Mouse (Mus musculus): ENCODE results near the gene Nup88. TPM values are rescaled to one million over a fixed set of nuclear protein-coding genes. Genes with fewer than 3 reads are reported as not detected.

Gene Nup88
- total and polyA plus RNA-seq, 2 experiments from 2014 or later, result 63.9 to 99.8 TPM

DNA sequence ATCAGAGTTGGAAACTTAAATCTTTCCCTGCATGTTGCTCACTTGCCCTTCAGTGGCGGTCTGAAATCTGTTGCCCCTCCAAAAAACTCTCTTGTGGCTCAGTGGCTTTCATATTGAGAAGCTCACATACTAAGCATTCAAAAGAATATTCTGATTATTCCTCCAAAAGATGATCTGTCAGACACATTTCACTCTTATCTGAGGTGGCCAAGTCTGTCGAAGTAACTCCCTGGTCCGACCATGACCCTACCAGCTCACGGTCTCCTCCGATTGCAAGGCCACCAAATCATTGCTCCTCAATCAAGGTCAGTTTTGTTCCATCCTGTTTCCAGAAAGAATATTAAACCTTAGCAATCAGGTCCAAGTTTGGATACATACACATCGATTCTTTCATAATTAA is 37.3 kb upstream of the Nup88 start:
- Histone ChIP-seq H3K4me2 (ENCODE audit: low read depth, low read length) (no peak overlapping the region), H3K27me3 (ENCODE audit: insufficient read depth, low read length) (no peaks in the 10 kb centered on the region), H3K27ac (no peak overlapping the region), H3K4me1 (ENCODE audit: insufficient read depth, low read length) (no peaks in the 10 kb centered on the region), H3K9me3 (ENCODE audit: low read length) (no peaks in the 10 kb centered on the region), H3K4me3 (ENCODE audit: low read length) (no peak overlapping the region), H3K36me3 (ENCODE audit: insufficient read depth, low read length) (peaks cover 36% of the 10 kb centered on the region), H3K9ac (replicated peaks; ENCODE audit: low read length) (no peak overlapping the region)
- DNase-seq (ENCODE audit: low spot score) (no peak), ATAC-seq (no peak)
- no peak for TF ChIP-seq CTCF (IDR thresholded peaks at IDR 0.05; ENCODE audit: low read depth)
- 95% methylated on average over 6 of the region's 6 CpGs for WGBS

DNA sequence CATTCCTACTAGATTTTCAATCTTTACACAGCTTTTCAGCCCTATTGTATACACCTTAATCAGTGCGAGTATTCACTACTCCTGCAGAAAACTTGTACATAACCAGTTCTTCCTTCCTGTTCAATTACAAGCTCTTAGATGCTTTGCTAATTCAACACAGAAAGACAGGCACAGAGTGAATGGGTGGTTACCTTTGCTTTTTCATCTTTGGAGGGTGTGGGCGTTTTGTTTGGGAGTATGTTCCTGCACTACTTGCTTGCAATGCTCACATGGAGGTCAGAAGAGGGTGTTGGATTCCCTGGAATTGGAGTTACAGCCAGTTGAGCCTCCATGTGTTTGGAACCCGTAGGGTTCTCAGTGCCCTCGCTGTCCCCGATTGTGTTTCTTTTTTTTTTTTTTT is 35.3 kb upstream of the Nup88 start:
- TF ChIP-seq CTCF (IDR thresholded peaks at IDR 0.05; ENCODE audit: low read depth), result no peak
- ATAC-seq (no peak), DNase-seq (ENCODE audit: low spot score) (no peak)
- no peak overlapping the region for H3K27ac ChIP-seq
- H3K9me3 ChIP-seq (ENCODE audit: low read length), result no peaks in the 10 kb centered on the region
- H3K9ac ChIP-seq (replicated peaks; ENCODE audit: low read length), result 0 out of 2 replicates have a peak overlapping the region, but pooled peaks have one; percentile 21
- H3K36me3 ChIP-seq (ENCODE audit: insufficient read depth, low read length), result peaks cover 18% of the 10 kb centered on the region
- H3K4me3 ChIP-seq (ENCODE audit: low read length), result peak overlapping the region; percentile 98
- H3K4me2 ChIP-seq (ENCODE audit: low read depth, low read length), result peak overlapping the region; percentile 95
- no peaks in the 10 kb centered on the region for H3K4me1 ChIP-seq (ENCODE audit: insufficient read depth, low read length)
- 63% methylated on average over 5 of the region's 5 CpGs for WGBS
- no peaks in the 10 kb centered on the region for H3K27me3 ChIP-seq (ENCODE audit: insufficient read depth, low read length)

DNA sequence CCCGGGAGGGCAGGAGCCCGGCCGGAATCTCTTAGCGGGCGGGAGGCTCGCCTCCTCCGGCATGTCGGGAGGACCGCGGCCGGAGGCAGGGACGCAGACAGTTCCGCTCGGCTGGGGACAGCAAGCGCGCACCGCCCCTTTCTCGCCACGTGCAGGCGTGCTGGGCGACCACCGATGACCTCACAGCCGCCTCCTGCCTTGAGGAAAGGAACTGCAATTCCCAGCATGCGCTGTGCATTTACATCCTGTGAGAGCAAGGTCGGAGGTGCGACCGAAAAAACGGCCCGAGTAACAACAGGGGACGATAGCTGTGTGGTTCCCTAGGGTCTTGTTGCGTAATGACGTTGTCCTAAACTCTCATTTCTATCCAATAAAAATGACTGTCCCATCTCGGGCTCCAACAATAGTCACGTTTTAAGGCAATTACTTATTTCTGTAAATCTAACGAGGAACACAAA is 34.6 kb upstream of the Nup88 start, which contains the start of gene Dhx33:
Gene Dhx33, minus strand, starts transcription at position 122 of the 458 bp plus-strand sequence.
- ATAC-seq, result peak; percentile 99
- TF ChIP-seq CTCF (IDR thresholded peaks at IDR 0.05; ENCODE audit: low read depth), result peak; percentile 65
- peaks cover 16% of the 10 kb centered on the region; the same call in 1 of the 2 replicates for H3K36me3 ChIP-seq (ENCODE audit: insufficient read depth, low read length)
- peak within 1 kb of the TSS; percentile 95 for H3K4me2 ChIP-seq (ENCODE audit: low read depth, low read length)
- WGBS, result under 1% methylated on average over 32 of the region's 35 CpGs
- H3K4me1 ChIP-seq (ENCODE audit: insufficient read depth, low read length), result no peaks in the 10 kb centered on the region
- no peaks in the 10 kb centered on the region for H3K27me3 ChIP-seq (ENCODE audit: insufficient read depth, low read length)
- H3K4me3 ChIP-seq (ENCODE audit: low read length), result peak within 1 kb of the TSS; percentile 98
- peak; percentile 99 for DNase-seq (ENCODE audit: low spot score)
- peak within 1 kb of the TSS; percentile 81 for H3K27ac ChIP-seq
- H3K9me3 ChIP-seq (ENCODE audit: low read length), result no peaks in the 10 kb centered on the region
- H3K9ac ChIP-seq (replicated peaks; ENCODE audit: low read length), result peak within 1 kb of the TSS; percentile 76

DNA sequence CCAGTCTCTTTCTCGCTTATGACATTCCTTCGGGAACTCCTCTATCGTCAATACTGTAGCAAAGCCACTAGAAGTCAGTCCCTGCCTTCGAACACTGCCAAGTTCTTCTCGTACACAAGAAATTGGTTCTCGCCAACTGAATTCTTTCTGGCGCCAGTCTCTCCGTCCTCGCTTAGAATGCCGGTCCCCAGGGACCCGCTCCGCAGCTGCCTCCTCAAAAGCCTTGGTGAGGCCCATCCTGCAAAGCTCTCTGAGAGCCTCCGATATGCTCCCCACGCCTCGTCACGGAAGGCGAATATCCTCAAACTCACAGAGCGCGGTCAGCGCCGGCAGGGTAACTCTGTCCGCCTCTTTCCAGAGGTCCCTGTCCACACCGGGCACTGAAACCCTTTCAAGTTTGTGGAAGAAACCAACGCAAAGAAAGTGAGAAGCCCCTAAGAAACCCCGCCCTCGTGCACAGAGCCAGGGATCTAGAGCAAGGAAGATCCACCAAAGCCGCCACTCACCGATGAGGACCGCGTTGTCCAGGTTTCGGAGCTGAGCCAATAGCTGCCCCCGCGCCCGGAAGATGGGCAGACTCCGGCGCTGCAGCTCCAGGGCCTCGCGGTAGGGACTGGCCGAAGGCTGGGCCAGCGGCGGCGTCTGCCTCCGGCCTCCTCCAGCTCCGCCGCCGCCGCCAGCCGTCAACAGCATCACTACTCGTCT is 34.0 kb upstream of the Nup88 start:
- Histone ChIP-seq H3K27me3 (ENCODE audit: insufficient read depth, low read length) (no peaks in the 10 kb centered on the region), H3K4me3 (ENCODE audit: low read length) (peak overlapping the region; percentile 98), H3K9me3 (ENCODE audit: low read length) (no peaks in the 10 kb centered on the region), H3K27ac (peak overlapping the region; percentile 81), H3K4me1 (ENCODE audit: insufficient read depth, low read length) (no peaks in the 10 kb centered on the region), H3K9ac (replicated peaks; ENCODE audit: low read length) (peak overlapping the region; percentile 76), H3K4me2 (ENCODE audit: low read depth, low read length) (peak overlapping the region; percentile 95), H3K36me3 (ENCODE audit: insufficient read depth, low read length) (peaks cover 20% of the 10 kb centered on the region; the same call in 1 of the 2 replicates)
- ATAC-seq (peak; percentile 84), DNase-seq (ENCODE audit: low spot score) (peak; percentile 60)
- under 1% methylated on average over 49 of the region's 49 CpGs for WGBS
- TF ChIP-seq CTCF (IDR thresholded peaks at IDR 0.05; ENCODE audit: low read depth), result no peak

DNA sequence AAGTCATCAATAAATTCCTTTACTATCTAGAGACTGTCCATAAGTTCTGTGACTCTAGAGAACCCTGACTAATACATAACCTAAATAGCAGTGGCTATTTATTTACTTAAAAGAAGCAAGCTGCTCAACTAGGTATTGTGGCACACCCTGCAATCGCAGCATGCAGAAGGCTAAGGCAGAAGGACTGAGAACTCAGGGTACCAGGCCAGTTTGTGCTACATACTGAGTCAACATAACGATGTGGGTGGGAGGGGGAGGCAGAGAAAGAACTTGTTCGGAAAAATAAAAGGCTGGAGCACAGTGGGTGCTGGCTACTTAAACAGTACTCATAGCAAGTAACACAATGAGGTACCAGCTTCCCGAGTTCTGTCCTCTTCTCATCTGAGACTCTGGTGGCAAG is 31.4 kb upstream of the Nup88 start:
- Histone ChIP-seq H3K27ac (no peak overlapping the region), H3K4me2 (ENCODE audit: low read depth, low read length) (no peak overlapping the region), H3K27me3 (ENCODE audit: insufficient read depth, low read length) (no peaks in the 10 kb centered on the region), H3K4me1 (ENCODE audit: insufficient read depth, low read length) (no peaks in the 10 kb centered on the region), H3K36me3 (ENCODE audit: insufficient read depth, low read length) (peaks cover 23% of the 10 kb centered on the region; the same call in 1 of the 2 replicates), H3K4me3 (ENCODE audit: low read length) (no peak overlapping the region), H3K9ac (replicated peaks; ENCODE audit: low read length) (no peak overlapping the region), H3K9me3 (ENCODE audit: low read length) (no peaks in the 10 kb centered on the region)
- TF ChIP-seq CTCF (IDR thresholded peaks at IDR 0.05; ENCODE audit: low read depth), result no peak
- DNase-seq (ENCODE audit: low spot score) (no peak), ATAC-seq (no peak)
- WGBS, result 81% methylated on average over 4 of the region's 4 CpGs

DNA sequence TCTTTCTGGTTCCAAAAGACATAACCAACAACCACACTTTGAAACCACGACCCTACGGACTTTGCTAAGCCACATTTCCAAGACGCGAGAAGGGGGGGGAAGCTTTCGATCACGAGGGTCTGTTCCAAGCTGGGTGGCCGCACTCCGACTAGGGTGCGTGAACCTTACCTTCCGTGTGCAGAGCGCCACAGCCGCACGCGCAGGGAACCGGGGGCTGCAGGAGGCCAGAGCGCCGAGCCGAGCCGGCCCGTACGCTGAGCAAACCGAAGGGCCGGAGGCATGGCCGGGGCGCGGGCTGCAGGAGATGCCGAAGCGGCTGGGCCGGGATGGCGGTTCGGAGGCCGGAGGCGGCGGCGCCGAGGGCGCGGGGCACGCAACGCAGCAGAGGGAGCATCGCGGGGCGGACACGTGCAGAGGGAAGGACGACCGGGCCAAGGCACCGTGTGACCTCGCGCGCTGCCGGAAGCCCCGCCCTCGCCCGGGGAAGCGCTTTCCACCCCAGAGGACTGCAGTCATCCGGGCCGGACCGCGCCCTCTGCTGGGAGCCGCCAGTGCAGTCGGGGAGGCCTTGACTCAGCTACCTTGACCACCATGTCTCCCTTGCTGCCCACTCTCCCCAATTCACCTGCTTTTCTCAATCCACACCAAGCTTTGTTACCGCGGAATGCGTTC is 12.9 kb upstream of the Nup88 start, which contains the start of gene C1qbp:
Gene C1qbp, minus strand, starts transcription at position 470 of the 672 bp plus-strand sequence.
- Histone ChIP-seq H3K27ac (peak within 1 kb of the TSS; percentile 76), H3K36me3 (ENCODE audit: insufficient read depth, low read length) (peaks cover 53% of the 10 kb centered on the region), H3K4me1 (ENCODE audit: insufficient read depth, low read length) (no peaks in the 10 kb centered on the region), H3K9ac (replicated peaks; ENCODE audit: low read length) (peak within 1 kb of the TSS; percentile 85), H3K9me3 (ENCODE audit: low read length) (no peaks in the 10 kb centered on the region), H3K4me3 (ENCODE audit: low read length) (peak within 1 kb of the TSS; percentile 97), H3K4me2 (ENCODE audit: low read depth, low read length) (peak within 1 kb of the TSS; percentile 67), H3K27me3 (ENCODE audit: insufficient read depth, low read length) (no peaks in the 10 kb centered on the region)
- WGBS, result 1% methylated on average over 63 of the region's 64 CpGs
- ATAC-seq (peak; percentile 97), DNase-seq (ENCODE audit: low spot score) (peak; percentile 94)
- TF ChIP-seq CTCF (IDR thresholded peaks at IDR 0.05; ENCODE audit: low read depth), result peak; percentile 95

All from hindbrain, postnatal 0 days (tissue).